ENCODE assay signal across 8 mouse cellular contexts in the genomic region with DNA sequence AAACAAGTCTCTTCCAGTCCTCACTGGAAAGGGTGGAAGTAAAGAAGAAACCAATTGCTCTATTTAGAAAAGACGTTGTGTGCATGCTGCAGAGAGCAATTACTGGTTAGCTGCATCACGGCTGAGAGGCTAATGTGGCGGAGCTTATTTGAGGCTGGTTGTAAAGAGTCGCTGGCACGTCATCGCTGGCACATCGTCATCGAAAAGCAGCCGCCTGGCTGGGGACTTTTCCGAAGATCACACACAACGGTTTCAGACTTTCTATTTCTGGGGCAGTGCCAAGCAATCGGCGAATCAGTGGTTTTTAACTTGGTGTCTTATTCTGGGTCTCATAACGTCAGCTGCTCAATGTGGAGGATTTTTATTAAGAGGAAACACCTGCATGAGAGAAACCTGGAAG. TPM values are rescaled to one million over a fixed set of nuclear protein-coding genes. Genes with fewer than 3 reads are reported as not detected.
DNase-seq lines count a peak whose midpoint lies in the region; ATAC-seq and TF ChIP-seq lines count a peak whose summit lies in the region.

No protein-coding gene starts in this region.

- peak overlapping the region; percentile 36 for H3K4me2 ChIP-seq in hindbrain, embryonic 14.5 days (replicated peaks)
- H3K4me2 ChIP-seq in hindbrain, embryonic 11.5 days (replicated peaks; ENCODE audit: low read depth, low read length), result no peak overlapping the region
- H3K4me2 ChIP-seq in heart, postnatal 0 days (ENCODE audit: low read depth, low read length), result peak overlapping the region; percentile 48
- peak overlapping the region; percentile 12; the same call in 1 of the 2 replicates for H3K4me2 ChIP-seq in lung, postnatal 0 days (replicated peaks; ENCODE audit: low read depth, low read length)

- peak; percentile 73 for DNase-seq in hindbrain, embryonic 14.5 days (ENCODE audit: low spot score)
- no peak for DNase-seq in hindbrain, embryonic 11.5 days (ENCODE audit: low spot score)
- peak; percentile 24 for DNase-seq in cerebellum, adult 9-11 months
- no peak for DNase-seq in heart, postnatal 0 days (ENCODE audit: low spot score)
- DNase-seq in lung, postnatal 0 days (ENCODE audit: low spot score), result peak; percentile 9
- peak; percentile 41 for DNase-seq in right cerebral cortex, postnatal 25 days
- no peak for DNase-seq in ovary, postnatal 36 days (ENCODE audit: low spot score)
- no peak for DNase-seq in urinary bladder, postnatal 36 days (ENCODE audit: low spot score in 2 of 2)

- WGBS in hindbrain, embryonic 14.5 days, result 55% methylated on average over 14 of the region's 14 CpGs
- WGBS in hindbrain, embryonic 11.5 days, result 90% methylated on average over 14 of the region's 14 CpGs
- WGBS in heart, postnatal 0 days, result 40% methylated on average over 14 of the region's 14 CpGs
- WGBS in lung, postnatal 0 days, result 56% methylated on average over 14 of the region's 14 CpGs

- H3K4me3 ChIP-seq in hindbrain, embryonic 14.5 days (replicated peaks; ENCODE audit: low read length), result no peak overlapping the region
- no peak overlapping the region for H3K4me3 ChIP-seq in hindbrain, embryonic 11.5 days (ENCODE audit: low read depth, low read length)
- 0 out of 2 replicates have a peak overlapping the region, but pooled peaks have one; percentile 11 for H3K4me3 ChIP-seq in heart, postnatal 0 days (ENCODE audit: low read depth, low read length)
- no peak overlapping the region for H3K4me3 ChIP-seq in lung, postnatal 0 days (ENCODE audit: low read depth, low read length)

- no peaks in the 10 kb centered on the region for H3K9me3 ChIP-seq in hindbrain, embryonic 14.5 days (ENCODE audit: control insufficient read depth, low read length)
- H3K9me3 ChIP-seq in hindbrain, embryonic 11.5 days (ENCODE audit: control insufficient read depth, low read length), result no peaks in the 10 kb centered on the region
- no peaks in the 10 kb centered on the region for H3K9me3 ChIP-seq in heart, postnatal 0 days (replicated peaks; ENCODE audit: control insufficient read depth, low read length)
- H3K9me3 ChIP-seq in lung, postnatal 0 days (ENCODE audit: low read length), result no peaks in the 10 kb centered on the region

- peak overlapping the region; percentile 11; the same call in 1 of the 2 replicates for H3K27ac ChIP-seq in hindbrain, embryonic 14.5 days
- no peak overlapping the region for H3K27ac ChIP-seq in hindbrain, embryonic 11.5 days (ENCODE audit: low read depth, low read length)
- H3K27ac ChIP-seq in heart, postnatal 0 days (ENCODE audit: low read depth), result no peak overlapping the region
- no peak overlapping the region for H3K27ac ChIP-seq in lung, postnatal 0 days (ENCODE audit: low read length)

- no peak for TF ChIP-seq CTCF in heart, postnatal 0 days (IDR thresholded peaks at IDR 0.05; ENCODE audit: low read depth)
- no peak for TF ChIP-seq CTCF in lung, postnatal 0 days (IDR thresholded peaks at IDR 0.05)

- H3K36me3 ChIP-seq in hindbrain, embryonic 14.5 days (replicated peaks; ENCODE audit: control insufficient read depth, insufficient read depth), result no peaks in the 10 kb centered on the region
- H3K36me3 ChIP-seq in hindbrain, embryonic 11.5 days (ENCODE audit: control insufficient read depth, insufficient read depth, low read length), result no peaks in the 10 kb centered on the region
- no peaks in the 10 kb centered on the region for H3K36me3 ChIP-seq in heart, postnatal 0 days (replicated peaks; ENCODE audit: control insufficient read depth, insufficient read depth, low read length)
- no peaks in the 10 kb centered on the region for H3K36me3 ChIP-seq in lung, postnatal 0 days (ENCODE audit: insufficient read depth, low read length)

- peak; percentile 79 for ATAC-seq in hindbrain, embryonic 14.5 days (ENCODE audit: low FRiP score)
- ATAC-seq in hindbrain, embryonic 11.5 days (ENCODE audit: low FRiP score), result no peak
- ATAC-seq in heart, postnatal 0 days (ENCODE audit: insufficient read depth, low read depth), result no peak
- ATAC-seq in lung, postnatal 0 days, result no peak

- 0 out of 2 replicates have a peak, but pooled peaks cover 8% of the 10 kb centered on the region for H3K4me1 ChIP-seq in hindbrain, embryonic 14.5 days (replicated peaks; ENCODE audit: control insufficient read depth, insufficient read depth, low read length)
- no peaks in the 10 kb centered on the region for H3K4me1 ChIP-seq in hindbrain, embryonic 11.5 days (replicated peaks; ENCODE audit: control insufficient read depth, insufficient read depth, low read length)
- H3K4me1 ChIP-seq in heart, postnatal 0 days (ENCODE audit: control insufficient read depth, insufficient read depth), result peaks cover 8% of the 10 kb centered on the region
- no peaks in the 10 kb centered on the region; the same call in 1 of the 2 replicates for H3K4me1 ChIP-seq in lung, postnatal 0 days (ENCODE audit: insufficient read depth, low read depth, low read length)

- H3K27me3 ChIP-seq in hindbrain, embryonic 14.5 days (ENCODE audit: control insufficient read depth, insufficient read depth, low read length), result no peaks in the 10 kb centered on the region
- no peaks in the 10 kb centered on the region for H3K27me3 ChIP-seq in hindbrain, embryonic 11.5 days (ENCODE audit: control insufficient read depth, insufficient read depth, low read length)
- no peaks in the 10 kb centered on the region for H3K27me3 ChIP-seq in heart, postnatal 0 days (ENCODE audit: control insufficient read depth, insufficient read depth, low read length)
- H3K27me3 ChIP-seq in lung, postnatal 0 days (replicated peaks; ENCODE audit: insufficient read depth, low read length), result no peaks in the 10 kb centered on the region

- no peak for TF ChIP-seq EP300 in heart, postnatal 0 days (IDR thresholded peaks at IDR 0.05; ENCODE audit: low read depth)
- TF ChIP-seq EP300 in lung, postnatal 0 days (IDR thresholded peaks at IDR 0.05), result no peak

- H3K9ac ChIP-seq in hindbrain, embryonic 14.5 days, result no peak overlapping the region
- H3K9ac ChIP-seq in hindbrain, embryonic 11.5 days (ENCODE audit: low read depth, low read length), result no peak overlapping the region
- no peak overlapping the region for H3K9ac ChIP-seq in heart, postnatal 0 days (replicated peaks; ENCODE audit: low read depth, low read length)
- no peak overlapping the region for H3K9ac ChIP-seq in lung, postnatal 0 days (replicated peaks; ENCODE audit: low read depth)

RNA-seq across cellular contexts. Expression of a gene that starts 26.8 kb away (rescaled TPM):
- polyA plus RNA-seq in hindbrain, embryonic 14.5 days (2014; fragmentation: Nextera tagmentation; extraction: Ambion mirVana), result 26.6 and 27.4 TPM in 2 replicates
- polyA plus RNA-seq in hindbrain, embryonic 11.5 days (2014; fragmentation: Nextera tagmentation; extraction: Ambion mirVana), result 17.1 and 17.2 TPM in 2 replicates
- 13.8 and 25.7 TPM in 2 replicates for total RNA-seq in heart, postnatal 0 days (2014; rRNA removed; ENCODE audit: low replicate concordance)
- 7.8 and 8.7 TPM in 2 replicates for polyA plus RNA-seq in heart, postnatal 0 days (2015; fragmentation: Nextera tagmentation; extraction: Ambion mirVana)
- 5.8 and 8.9 TPM in 2 replicates for polyA plus RNA-seq in lung, postnatal 0 days (2015; fragmentation: Nextera tagmentation; extraction: Ambion mirVana)

Comparison
In these comparisons a context has a peak if more than half of its experiments do, and no peak if none do; other contexts are left out.
1. DNase-seq: peak in hindbrain, embryonic 14.5 days (single experiment), cerebellum, adult 9-11 months (single experiment), lung, postnatal 0 days (single experiment) and right cerebral cortex, postnatal 25 days (single experiment); none in hindbrain, embryonic 11.5 days (single experiment), heart, postnatal 0 days (single experiment), ovary, postnatal 36 days (single experiment) and urinary bladder, postnatal 36 days (0 of 2).